Mouse (Mus musculus): ENCODE measurements around the gene Cfl2.

Cfl2 gene

GRCm38 (mm10) chr12:54829876-54830275 is 32.8 kb downstream of the Cfl2 start:
- DNase-seq = no peak

DNA sequence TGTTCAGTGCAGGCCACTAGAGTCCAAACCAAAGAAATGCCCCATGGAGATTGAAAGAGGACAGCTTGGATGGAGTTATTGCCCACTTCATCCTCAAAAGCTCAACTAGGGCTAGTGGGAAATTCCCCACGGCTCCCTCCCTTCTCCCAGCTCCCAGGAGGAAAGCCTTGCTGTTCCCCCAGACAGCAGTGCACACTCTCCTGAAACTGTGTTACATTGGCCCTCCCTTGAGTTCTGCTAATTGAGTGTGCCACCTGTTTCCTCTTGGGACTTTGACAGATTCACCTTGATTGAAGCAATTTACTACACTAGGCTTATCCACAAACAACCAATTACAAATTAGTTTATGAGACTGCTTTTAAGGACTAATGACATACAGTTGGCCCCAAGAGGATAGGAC is 34.6 kb downstream of the Cfl2 start:
- DNase-seq = no peak

DNA sequence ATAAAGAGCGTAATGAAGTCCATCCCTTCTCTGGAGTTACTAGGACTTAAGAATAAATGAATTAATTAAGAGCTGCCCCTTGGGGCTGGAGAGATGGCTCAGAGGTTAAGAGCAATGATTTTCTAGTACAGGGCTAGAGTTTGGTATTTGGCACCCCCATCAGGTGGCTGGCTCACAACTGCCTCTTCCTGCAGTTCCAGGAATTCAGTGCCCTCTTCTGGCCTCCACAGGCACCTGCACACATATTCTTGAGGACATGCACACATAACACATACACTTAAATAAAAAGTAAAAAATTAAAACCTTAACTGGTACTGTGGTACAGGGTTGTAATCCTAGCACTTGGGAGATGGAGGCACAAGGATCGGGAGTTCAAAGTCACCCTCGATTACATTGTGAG is 37.5 kb downstream of the Cfl2 start:
- peak; percentile 13 for DNase-seq

- no peak for DNase-seq
Measured at GRCm38 (mm10) chr12:54822836-54823426, 39.7 kb downstream of the Cfl2 start.

DNA sequence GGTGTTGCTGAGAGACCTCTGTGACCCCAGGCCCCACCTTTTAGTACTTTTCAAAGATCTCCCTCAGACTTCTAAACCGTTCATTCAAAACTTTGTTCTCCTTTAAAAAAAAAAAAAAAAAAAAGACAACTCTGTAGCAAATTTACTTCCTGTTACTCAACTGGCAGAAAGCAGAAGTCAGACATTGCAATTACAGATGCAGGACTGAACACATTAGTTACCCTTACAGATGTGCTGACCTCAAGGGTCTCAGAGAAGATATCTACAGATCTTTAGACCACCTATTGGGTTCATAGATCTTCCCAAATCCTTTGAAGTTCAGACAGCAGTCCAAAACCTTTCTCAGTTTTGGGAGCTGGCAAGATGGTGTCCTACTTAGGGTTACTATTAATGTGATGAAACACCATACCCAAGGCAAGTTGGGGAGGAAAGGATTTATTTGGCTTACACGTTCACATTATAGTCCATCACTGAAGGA is 42.0 kb downstream of the Cfl2 start:
- DNase-seq = no peak

GRCm38 (mm10) chr12:54819181-54819935 is 43.3 kb downstream of the Cfl2 start:
- no peak for DNase-seq

GRCm38 (mm10) chr12:54810142-54810541 is 52.5 kb downstream of the Cfl2 start:
- no peak for DNase-seq

Measured in thymus, postnatal 25 days (tissue).